Mouse (Mus musculus): ENCODE measurements around the gene Alas2. TPM values are rescaled to one million over a fixed set of nuclear protein-coding genes. Genes with fewer than 3 reads are reported as not detected.

The Alas2 gene
- polyA plus RNA-seq, 1 experiment from 2014 or later, result 170 TPM

DNA sequence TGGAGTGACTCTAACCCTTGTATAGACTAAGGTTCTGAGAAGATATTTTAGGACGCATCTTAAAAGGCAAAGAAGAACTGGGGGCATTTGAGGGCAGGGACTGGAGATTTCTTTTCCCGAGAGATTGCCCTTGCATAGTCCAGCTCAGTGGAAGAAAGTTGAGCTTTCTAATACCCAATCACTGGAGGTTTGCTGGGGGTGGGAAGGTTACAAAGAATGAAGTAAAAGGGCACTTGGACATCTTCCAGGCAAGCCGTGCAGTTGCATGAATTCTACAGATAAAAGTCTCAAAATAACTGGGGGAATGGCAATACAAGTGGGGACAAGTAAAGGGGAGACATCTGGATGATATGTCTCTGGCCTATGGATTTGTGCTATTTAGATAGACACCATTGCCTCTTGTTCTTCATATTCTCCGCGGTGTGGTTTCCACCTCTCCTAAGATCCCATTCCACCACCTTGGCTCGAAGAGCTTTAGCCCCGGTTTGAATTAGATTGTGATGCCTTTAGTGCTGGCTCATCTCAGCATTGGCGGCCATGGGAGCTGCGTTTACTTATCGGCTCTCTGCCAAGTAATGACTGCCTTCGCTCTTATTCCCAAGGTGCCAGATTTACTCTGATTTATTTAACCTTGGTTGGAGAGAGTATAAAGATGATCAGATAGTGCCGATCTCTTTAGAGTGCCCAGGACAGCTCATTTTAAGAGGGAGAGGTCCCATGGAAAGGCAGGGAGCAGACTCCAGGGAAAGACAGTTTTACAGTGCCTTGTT, 46.3 kb downstream of the Alas2 start:
- H3K9me3 ChIP-seq (ENCODE audit: control insufficient read depth, low read length), result no peaks in the 10 kb centered on the region
- WGBS, result 86% methylated on average over 12 of the region's 12 CpGs
- no peak for DNase-seq (ENCODE audit: low spot score)
- no peaks in the 10 kb centered on the region; the same call in 1 of the 2 replicates for H3K4me1 ChIP-seq (replicated peaks; ENCODE audit: control insufficient read depth, insufficient read depth, low read length)
- no peaks in the 10 kb centered on the region; the same call in 1 of the 2 replicates for H3K27me3 ChIP-seq (replicated peaks; ENCODE audit: control insufficient read depth, insufficient read depth, low read length)
- no peak overlapping the region for H3K9ac ChIP-seq (ENCODE audit: low read depth, low read length)
- no peak overlapping the region for H3K4me2 ChIP-seq
- no peak overlapping the region for H3K27ac ChIP-seq (ENCODE audit: low read depth, low read length)
- no peaks in the 10 kb centered on the region for H3K36me3 ChIP-seq (ENCODE audit: control insufficient read depth, insufficient read depth, low read length)
- ATAC-seq (replicated peaks; ENCODE audit: low FRiP score), result no peak
- H3K4me3 ChIP-seq (ENCODE audit: low read depth, low read length), result no peak overlapping the region

- WGBS, result 64% methylated on average over 3 of the region's 3 CpGs
- Histone ChIP-seq H3K4me2 (no peak overlapping the region), H3K4me1 (replicated peaks; ENCODE audit: control insufficient read depth, insufficient read depth, low read length) (no peaks in the 10 kb centered on the region; the same call in 1 of the 2 replicates), H3K36me3 (ENCODE audit: control insufficient read depth, insufficient read depth, low read length) (no peaks in the 10 kb centered on the region), H3K4me3 (ENCODE audit: low read depth, low read length) (no peak overlapping the region), H3K9me3 (ENCODE audit: control insufficient read depth, low read length) (no peaks in the 10 kb centered on the region), H3K27me3 (replicated peaks; ENCODE audit: control insufficient read depth, insufficient read depth, low read length) (no peaks in the 10 kb centered on the region; the same call in 1 of the 2 replicates), H3K27ac (ENCODE audit: low read depth, low read length) (no peak overlapping the region), H3K9ac (ENCODE audit: low read depth, low read length) (peak overlapping the region; percentile 25; the same call in 1 of the 2 replicates)
- no peak for DNase-seq (ENCODE audit: low spot score)
- ATAC-seq (replicated peaks; ENCODE audit: low FRiP score), result peak; percentile 51
Observed at GRCm38 (mm10) chrX:150594176-150594575, 47.0 kb downstream of the Alas2 start.

GRCm38 (mm10) chrX:150595016-150595760, 48.0 kb downstream of the Alas2 start:
- H3K36me3 ChIP-seq (ENCODE audit: control insufficient read depth, insufficient read depth, low read length), result no peaks in the 10 kb centered on the region
- H3K9me3 ChIP-seq (ENCODE audit: control insufficient read depth, low read length), result no peaks in the 10 kb centered on the region
- peak; percentile 85 for ATAC-seq (replicated peaks; ENCODE audit: low FRiP score)
- H3K27me3 ChIP-seq (replicated peaks; ENCODE audit: control insufficient read depth, insufficient read depth, low read length), result no peaks in the 10 kb centered on the region; the same call in 1 of the 2 replicates
- H3K27ac ChIP-seq (ENCODE audit: low read depth, low read length), result no peak overlapping the region
- peak overlapping the region; percentile 19; the same call in 1 of the 2 replicates for H3K4me2 ChIP-seq
- 60% methylated on average over 9 of the region's 9 CpGs for WGBS
- no peaks in the 10 kb centered on the region; the same call in 1 of the 2 replicates for H3K4me1 ChIP-seq (replicated peaks; ENCODE audit: control insufficient read depth, insufficient read depth, low read length)
- H3K4me3 ChIP-seq (ENCODE audit: low read depth, low read length), result no peak overlapping the region
- DNase-seq (ENCODE audit: low spot score), result no peak
- H3K9ac ChIP-seq (ENCODE audit: low read depth, low read length), result no peak overlapping the region

DNA sequence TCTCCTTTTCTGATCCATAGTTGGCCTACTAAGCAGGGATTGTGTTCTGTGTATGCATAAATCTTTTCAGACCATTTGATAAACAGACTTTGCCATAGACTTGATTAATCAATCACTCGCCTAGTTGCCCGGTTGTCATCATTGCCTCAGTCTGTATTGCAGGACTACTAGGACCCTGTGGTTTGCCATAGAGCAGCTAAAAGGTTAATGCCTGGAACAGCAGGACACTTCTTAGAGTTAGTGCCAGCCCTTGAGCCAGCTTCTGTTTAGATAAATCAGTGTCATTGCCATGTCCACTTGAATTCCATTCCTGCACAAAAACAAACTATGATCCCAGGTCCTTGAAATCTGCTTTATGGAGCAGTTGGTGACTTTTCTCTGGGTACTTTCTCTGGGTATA, 51.7 kb downstream of the Alas2 start:
- H3K4me2 ChIP-seq, result no peak overlapping the region
- no peak for ATAC-seq (replicated peaks; ENCODE audit: low FRiP score)
- no peaks in the 10 kb centered on the region for H3K9me3 ChIP-seq (ENCODE audit: control insufficient read depth, low read length)
- peaks cover 3% of the 10 kb centered on the region; the same call in 1 of the 2 replicates for H3K27me3 ChIP-seq (replicated peaks; ENCODE audit: control insufficient read depth, insufficient read depth, low read length)
- no peak overlapping the region for H3K27ac ChIP-seq (ENCODE audit: low read depth, low read length)
- no peaks in the 10 kb centered on the region; the same call in 1 of the 2 replicates for H3K4me1 ChIP-seq (replicated peaks; ENCODE audit: control insufficient read depth, insufficient read depth, low read length)
- no peak overlapping the region for H3K9ac ChIP-seq (ENCODE audit: low read depth, low read length)
- no peak for DNase-seq (ENCODE audit: low spot score)
- H3K4me3 ChIP-seq (ENCODE audit: low read depth, low read length), result no peak overlapping the region
- H3K36me3 ChIP-seq (ENCODE audit: control insufficient read depth, insufficient read depth, low read length), result no peaks in the 10 kb centered on the region
- WGBS, result 82% methylated on average over 2 of the region's 2 CpGs

Small RNA genes within 50 kb of the gene (microRNA-seq; reads per million reads assigned to microRNA genes)
- not detected for gene Mir3620 (ENCODE audit: borderline number of aligned reads)

Other genes starting within 250 kb of the Alas2 start
- 24.2 and 28.1 TPM in 2 replicates for gene Tmem29, start 88.2 kb upstream of the Alas2 start, polyA plus RNA-seq (2014; fragmentation: Nextera tagmentation; extraction: Ambion mirVana)
- gene Pfkfb1, start 40.9 kb downstream of the Alas2 start, polyA plus RNA-seq (2014; fragmentation: Nextera tagmentation; extraction: Ambion mirVana), result 8.5 and 10.3 TPM in 2 replicates
- 20.1 and 20.7 TPM in 2 replicates for gene Apex2, start 42.5 kb downstream of the Alas2 start, polyA plus RNA-seq (2014; fragmentation: Nextera tagmentation; extraction: Ambion mirVana)
- gene Tro, start 110.2 kb downstream of the Alas2 start, polyA plus RNA-seq (2014; fragmentation: Nextera tagmentation; extraction: Ambion mirVana), result 10.1 and 14.2 TPM in 2 replicates